Mouse (Mus musculus) megakaryocyte-erythroid progenitor cell, adult 5-6 weeks (primary cell): ENCODE results near the gene Abcb1a. TPM values are rescaled to one million over a fixed set of nuclear protein-coding genes. Genes with fewer than 3 reads are reported as not detected.
A peak's percentile ranks its signal among the peaks of the same experiment; 100 is the strongest.
"Not testable (repeated sequence)": the region's sequence is repeated elsewhere in the genome, so short reads cannot be mapped to it uniquely, and the experiment has no call there.

Experiments used
- ATAC-seq: replicated peaks from 2 replicates; pipeline ENCODE4 v1.8.0; 2016; ENCODE audit warnings: mild to moderate bottlenecking, inconsistent platforms; ENCODE audit not compliant: severe bottlenecking, poor library complexity, low FRiP score, low TSS enrichment
- total RNA-seq, 2 experiments: library from RNA; stranded (forward) in 1 of 2; stranded (reverse) in 1 of 2; fragments of 200-1000, 215-1000 nt in 1 of 2; fragments of >200 nt in 1 of 2; fragmentation: Nextera tagmentation in 1 of 2; gene quantifications; 2 replicates each; pipeline ENCODE4 v1.2.3; 2014 to 2017

Gene Abcb1a
- total RNA-seq, 2 experiments from 2014 or later, result 0.05 TPM; not detected in 1

DNA sequence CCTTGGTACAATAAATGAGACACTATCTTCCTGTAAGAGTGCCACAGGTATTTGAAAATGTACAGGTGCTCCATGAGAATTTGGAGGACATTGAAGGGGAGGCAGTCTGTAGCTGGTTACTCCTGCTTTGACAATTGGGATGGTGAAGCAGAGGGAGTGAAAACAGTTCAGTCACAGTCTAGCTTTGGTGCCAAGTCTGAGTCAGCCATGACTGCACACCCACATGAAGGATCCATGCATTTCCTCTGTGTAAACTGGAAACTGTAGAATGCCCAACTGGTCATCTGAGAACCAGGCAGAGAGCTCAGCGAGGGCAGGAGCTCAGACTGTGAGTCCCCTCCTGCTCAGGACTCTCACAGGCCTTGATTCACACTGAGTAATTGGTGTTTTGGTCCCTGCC lies 59.7 kb downstream of the Abcb1a start:
- ATAC-seq, result no peak

DNA sequence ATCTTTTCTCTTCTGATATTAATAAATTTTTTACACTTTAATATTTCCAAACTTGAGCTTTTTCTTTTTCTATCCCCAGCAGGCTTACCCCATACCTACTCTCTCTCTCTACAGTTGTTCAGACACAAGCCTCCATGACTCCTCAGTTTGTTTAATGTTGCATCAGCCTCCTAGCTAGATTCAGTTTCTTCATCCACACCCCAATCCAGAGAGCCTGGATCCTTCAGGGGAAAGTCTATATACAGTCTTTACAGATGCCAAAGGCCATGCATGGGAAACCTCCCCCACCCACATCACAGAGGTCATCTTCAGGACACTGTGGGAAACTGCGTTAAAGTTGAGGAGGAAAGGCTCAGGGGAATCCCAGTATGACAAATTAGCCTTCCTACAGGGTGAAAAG lies 62.3 kb downstream of the Abcb1a start:
- ATAC-seq, result no peak

DNA sequence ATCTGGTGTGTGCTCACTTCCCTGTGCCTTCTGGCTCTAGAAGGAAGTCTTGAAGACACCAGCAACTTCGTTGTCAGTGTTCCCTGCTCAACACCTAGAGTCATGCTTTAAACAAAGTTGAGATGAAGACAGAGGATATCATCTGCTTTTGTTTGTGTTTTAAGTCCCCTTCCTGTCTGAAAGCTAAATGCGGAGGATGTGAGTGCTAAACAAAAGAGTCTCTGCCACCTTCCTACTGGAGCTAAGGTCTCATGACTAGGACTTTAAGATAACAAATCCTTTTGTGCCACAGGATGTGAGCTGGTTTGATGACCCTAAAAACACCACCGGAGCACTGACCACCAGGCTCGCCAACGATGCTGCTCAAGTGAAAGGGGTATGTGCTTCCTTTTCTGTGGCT lies 63.0 kb downstream of the Abcb1a start:
- no peak for ATAC-seq

DNA sequence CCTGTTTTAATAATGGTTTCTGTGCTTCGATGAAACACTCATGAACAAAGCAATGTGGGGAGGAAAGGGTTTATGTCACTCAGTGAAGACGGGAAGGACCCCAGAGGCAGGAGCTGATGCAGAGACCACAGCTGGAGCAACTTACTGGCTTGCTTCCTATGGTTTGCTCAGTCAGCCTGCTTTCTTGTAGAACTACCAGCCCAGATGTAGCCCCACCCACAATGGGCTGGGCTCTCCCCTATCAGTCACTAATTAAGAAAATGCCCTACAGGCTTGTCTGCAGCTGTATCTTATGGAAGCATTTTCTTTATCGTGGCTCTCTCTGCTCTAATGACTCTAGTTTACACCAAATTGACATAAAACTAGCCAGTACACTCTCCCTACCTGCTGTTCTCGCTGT lies 67.9 kb downstream of the Abcb1a start:
- ATAC-seq, result peak; percentile 84

DNA sequence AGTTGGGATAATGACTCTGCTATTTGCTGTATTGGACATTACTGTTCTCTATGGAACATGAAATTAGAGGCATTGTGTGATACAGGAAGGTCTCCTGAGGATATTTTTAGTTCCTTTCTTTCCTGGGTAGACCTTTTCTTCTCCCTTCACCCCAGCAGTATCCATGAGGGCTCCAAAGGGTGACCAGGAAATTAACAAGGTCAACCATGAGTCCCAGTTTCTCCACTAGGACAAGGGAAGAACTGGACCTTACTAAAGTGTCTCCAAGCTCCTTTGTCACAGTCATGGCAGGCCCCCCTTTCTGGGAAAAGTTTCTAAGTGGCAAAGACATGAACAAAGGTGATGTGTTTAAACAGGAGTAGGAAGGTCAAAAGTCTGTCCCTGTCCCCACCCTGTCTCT lies 72.8 kb downstream of the Abcb1a start:
- ATAC-seq, result no peak

DNA sequence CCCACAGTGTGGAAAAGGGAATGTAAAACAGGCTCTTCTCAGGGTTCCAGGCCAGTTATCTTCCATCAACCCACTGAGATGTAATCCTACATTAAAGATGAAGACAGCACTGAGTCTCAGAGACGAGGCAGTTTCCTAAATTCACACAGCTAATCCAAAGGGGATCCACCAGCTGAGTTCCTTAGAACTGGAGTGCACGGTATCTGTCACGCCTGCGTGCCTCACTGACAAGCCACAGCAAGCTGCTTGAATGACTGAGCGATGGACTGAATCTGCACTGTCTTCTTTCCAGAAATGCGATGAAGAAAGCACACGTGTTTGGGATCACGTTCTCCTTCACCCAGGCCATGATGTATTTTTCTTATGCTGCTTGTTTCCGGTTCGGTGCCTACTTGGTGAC lies 73.4 kb downstream of the Abcb1a start:
- ATAC-seq, result not testable (repeated sequence)

DNA sequence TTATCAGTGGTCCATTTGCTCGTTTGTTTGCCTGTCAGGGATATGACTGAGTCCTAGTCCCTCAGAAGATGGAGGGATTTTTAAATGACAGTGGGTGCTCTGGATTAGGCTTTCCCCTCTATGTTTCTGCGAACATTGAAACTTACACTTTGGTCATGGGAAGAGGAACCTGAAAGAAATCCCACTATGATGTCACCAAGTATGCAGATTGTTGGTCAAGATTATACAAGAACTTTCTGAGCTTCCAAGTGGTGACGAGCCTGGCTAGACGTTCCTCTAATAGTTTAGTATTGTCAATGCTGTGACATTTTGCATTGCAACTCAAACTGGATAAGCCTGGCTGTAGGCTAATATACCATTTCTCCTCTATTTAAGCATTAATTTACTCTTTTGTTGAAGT lies 76.5 kb downstream of the Abcb1a start:
- no peak for ATAC-seq

DNA sequence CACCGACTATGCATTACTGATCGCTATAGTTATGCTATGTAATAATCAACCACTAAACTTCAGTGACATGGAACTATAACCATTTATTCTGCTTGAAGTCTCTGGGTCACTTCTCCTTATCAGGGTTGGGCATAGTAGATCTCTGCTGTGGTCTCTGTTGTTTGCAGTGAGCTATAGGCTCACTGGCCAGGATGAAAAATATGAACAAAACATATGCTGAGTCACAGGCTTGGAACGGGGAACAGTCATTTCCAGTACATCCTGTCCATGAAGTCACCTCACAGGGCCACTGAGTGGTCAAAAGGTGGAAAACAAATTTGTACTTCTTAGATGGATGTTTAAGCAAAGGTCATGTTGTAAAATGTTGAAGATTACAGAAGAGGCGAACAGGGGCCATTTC lies 77.2 kb downstream of the Abcb1a start:
- no peak for ATAC-seq

DNA sequence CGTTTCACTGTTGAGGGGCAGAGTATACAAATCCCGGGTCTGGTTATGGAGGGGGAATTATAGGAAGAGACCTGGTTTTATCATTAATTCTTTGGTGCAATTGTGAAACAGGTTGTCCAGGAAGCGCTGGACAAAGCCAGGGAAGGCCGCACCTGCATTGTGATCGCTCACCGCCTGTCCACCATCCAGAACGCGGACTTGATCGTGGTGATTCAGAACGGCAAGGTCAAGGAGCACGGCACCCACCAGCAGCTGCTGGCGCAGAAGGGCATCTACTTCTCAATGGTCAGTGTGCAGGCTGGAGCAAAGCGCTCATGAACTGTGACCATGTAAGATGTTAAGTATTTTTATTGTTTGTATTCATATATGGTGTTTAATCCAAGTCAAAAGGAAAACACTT lies 87.4 kb downstream of the Abcb1a start:
- not testable (repeated sequence) for ATAC-seq

DNA sequence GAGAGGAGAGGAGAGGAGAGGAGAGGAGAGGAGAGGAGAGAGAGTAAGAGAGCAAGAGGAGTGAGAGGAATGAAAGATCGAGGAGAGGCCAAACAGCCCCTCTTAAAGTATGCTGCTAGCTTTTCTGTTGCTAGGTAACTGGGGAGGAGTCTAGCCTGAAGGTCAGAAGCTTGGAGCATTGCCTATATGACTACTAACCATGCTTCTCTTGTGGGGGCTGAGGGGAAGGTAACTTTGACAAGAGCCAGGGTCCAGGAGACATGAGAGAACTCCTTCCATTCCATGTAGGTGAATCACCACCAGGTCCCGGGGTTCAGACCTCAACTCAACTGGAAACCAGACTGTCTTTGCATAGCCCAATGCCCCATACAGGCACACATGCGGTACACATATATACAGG lies 113.0 kb downstream of the Abcb1a start:
- no peak for ATAC-seq

DNA sequence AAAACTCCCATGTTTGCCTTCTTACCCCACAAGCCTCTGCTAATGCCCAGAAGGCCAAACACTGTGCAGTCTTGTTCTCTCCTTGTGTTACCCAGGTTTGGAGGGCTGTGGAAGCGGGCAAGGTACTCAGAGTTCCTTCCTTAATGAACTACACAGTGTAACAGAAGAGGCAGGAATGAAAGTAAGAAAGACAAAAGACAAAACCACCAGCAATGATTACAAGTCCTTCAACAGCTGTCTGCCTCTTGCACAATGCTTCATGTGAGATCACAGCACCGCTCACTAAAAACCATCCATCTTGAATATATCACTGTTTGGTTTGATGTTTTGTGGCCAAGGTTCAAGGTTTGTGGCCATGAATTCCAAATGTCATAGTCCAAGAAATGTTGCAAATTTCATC lies 118.4 kb downstream of the Abcb1a start:
- ATAC-seq, result no peak

DNA sequence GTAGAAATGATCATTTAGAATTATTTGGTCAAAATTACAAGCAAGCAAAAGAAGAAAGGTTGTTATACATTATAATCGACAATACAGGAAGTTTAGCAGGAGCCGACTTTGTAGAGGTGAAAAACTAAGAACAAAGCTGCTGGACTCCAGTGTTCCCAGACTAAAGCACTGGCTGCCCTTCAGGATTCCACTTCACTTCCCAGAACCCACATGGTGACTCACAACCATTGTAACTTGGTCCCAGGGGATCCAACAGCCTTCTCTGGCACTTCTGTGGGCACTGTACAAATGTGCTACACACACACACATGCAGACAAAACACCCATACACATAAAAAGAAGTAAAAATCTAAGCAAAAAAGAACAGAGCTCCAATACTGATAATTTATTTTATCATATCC lies 118.9 kb downstream of the Abcb1a start:
- no peak for ATAC-seq

DNA sequence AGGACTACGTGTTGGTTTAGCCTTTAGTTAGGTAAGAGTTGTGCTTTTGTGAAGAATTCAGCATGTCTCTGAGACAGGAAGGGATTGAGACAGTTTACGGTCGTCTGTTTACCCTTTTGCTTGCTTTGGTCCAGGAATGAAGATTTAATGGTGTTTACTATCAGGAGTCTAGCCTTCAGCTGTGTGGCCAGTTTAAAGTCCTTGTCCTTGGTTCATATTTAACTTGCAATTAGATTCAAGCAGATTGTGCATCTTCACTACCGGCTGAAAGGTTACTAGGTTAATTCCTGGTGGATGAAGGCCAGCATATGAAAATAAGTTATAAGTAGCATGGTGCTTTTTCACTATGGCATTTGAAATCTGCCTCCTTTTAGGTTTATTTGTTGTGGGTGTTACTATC lies 132.4 kb downstream of the Abcb1a start:
- ATAC-seq, result no peak

Other genes starting within 250 kb of the Abcb1a start
- 59.5 and 61.9 TPM in 2 replicates for gene Dbf4, start 237.4 kb upstream of the Abcb1a start, total RNA-seq (2014; fragmentation: Nextera tagmentation)
- gene Dbf4, start 237.4 kb upstream of the Abcb1a start, total RNA-seq (2017), result 71.9 and 80.9 TPM in 2 replicates
- gene Slc25a40, start 237.2 kb upstream of the Abcb1a start, total RNA-seq (2014; fragmentation: Nextera tagmentation), result 24.3 and 28.0 TPM in 2 replicates
- gene Slc25a40, start 237.2 kb upstream of the Abcb1a start, total RNA-seq (2017), result 8.1 and 10.7 TPM in 2 replicates
- 0.10 TPM in 1 of 2 replicates, not detected in the other for gene Rundc3b, start 37.1 kb upstream of the Abcb1a start, total RNA-seq (2014; fragmentation: Nextera tagmentation)
- gene Rundc3b, start 37.1 kb upstream of the Abcb1a start, total RNA-seq (2017), result 1.2 TPM in 1 of 2 replicates, not detected in the other
- gene Abcb1b, start 138.1 kb downstream of the Abcb1a start, total RNA-seq (2014; fragmentation: Nextera tagmentation), result 3.5 and 5.2 TPM in 2 replicates
- 1.1 and 11.7 TPM in 2 replicates for gene Abcb1b, start 138.1 kb downstream of the Abcb1a start, total RNA-seq (2017)
- 185 and 189 TPM in 2 replicates for gene Abcb4, start 233.6 kb downstream of the Abcb1a start, total RNA-seq (2014; fragmentation: Nextera tagmentation)
- gene Abcb4, start 233.6 kb downstream of the Abcb1a start, total RNA-seq (2017), result 259 and 303 TPM in 2 replicates